Mouse (Mus musculus): Measurements from ENCODE around the gene Rad51d.

DNA sequence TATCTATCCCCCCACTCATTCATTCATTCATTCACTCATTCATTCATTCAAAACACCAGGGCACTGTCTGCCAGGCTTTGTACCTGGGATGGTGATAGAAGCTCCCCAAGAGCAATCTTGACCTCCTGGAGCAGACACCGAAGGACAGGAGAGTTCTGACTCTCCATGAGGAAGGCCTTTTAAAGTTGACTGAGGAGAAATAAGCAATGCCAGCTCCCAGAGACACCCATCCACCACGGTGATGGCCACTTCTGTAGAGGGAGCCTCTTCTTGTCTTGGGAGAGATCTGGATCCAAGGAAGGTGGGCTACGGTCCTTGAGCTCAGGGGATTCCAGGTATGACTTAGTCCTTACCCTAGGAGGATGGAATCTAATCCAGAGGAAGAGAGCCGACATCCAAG, 19.8 kb upstream of the Rad51d start, which contains the start of gene Unc45b:
- TF ChIP-seq EP300 (IDR thresholded peaks at IDR 0.05) (no peak), CTCF (IDR thresholded peaks at IDR 0.05) (no peak)

Data from lung, postnatal 0 days (tissue).